Mouse (Mus musculus) liver, embryonic 11.5 days (tissue): ENCODE measurements around the gene Setd1b. TPM values are rescaled to one million over a fixed set of nuclear protein-coding genes. Genes with fewer than 3 reads are reported as not detected.

ENCODE experiments used
- ATAC-seq: fragments of 200-750 bp; cut with Nextera tagmentation; replicated peaks from 2 replicates; pipeline ENCODE4 v1.8.0; 2017; ENCODE audit warnings: moderate number of reproducible peaks, mild to moderate bottlenecking, moderate TSS enrichment, moderate library complexity; ENCODE audit not compliant: low FRiP score
- DNase-seq: peaks from one replicate; pipeline ENCODE4 v3.0.0-alpha.2; 2017; ENCODE audit warnings: low spot score
- H3K27ac ChIP-seq: fragments of 300-500 bp; sonication (generic); 2 replicates; pipeline ENCODE4 v1.5.1; 2014; ENCODE audit warnings: mild to moderate bottlenecking, low read depth, low read length, control low read depth
- H3K27me3 ChIP-seq: fragments of 300-500 bp; sonication (generic); replicated peaks from 2 replicates; pipeline ENCODE4 v1.6.1; 2014; ENCODE audit warnings: low read length, mixed read lengths; ENCODE audit not compliant: control insufficient read depth, insufficient read depth
- H3K36me3 ChIP-seq: fragments of 300-500 bp; sonication (generic); 2 replicates; pipeline ENCODE4 v1.6.1; 2014; ENCODE audit warnings: mild to moderate bottlenecking, low read length, moderate library complexity, mixed read lengths; ENCODE audit not compliant: control insufficient read depth, insufficient read depth
- H3K4me1 ChIP-seq: fragments of 300-500 bp; sonication (generic); replicated peaks from 2 replicates; pipeline ENCODE4 v1.6.1; 2014; ENCODE audit warnings: low read length, mixed read lengths; ENCODE audit not compliant: control insufficient read depth, insufficient read depth
- H3K4me2 ChIP-seq: fragments of 300-500 bp; sonication (generic); 2 replicates; pipeline ENCODE4 v1.6.1; 2014; ENCODE audit warnings: mild to moderate bottlenecking, control low read depth, moderate library complexity
- H3K4me3 ChIP-seq: fragments of 300-500 bp; sonication (generic); 2 replicates; pipeline ENCODE4 v1.5.1; 2014; ENCODE audit warnings: low read depth, low read length, control low read depth
- H3K9ac ChIP-seq: fragments of 300-500 bp; sonication (generic); 2 replicates; pipeline ENCODE4 v1.6.1; 2014; ENCODE audit warnings: low read depth, low read length, control low read depth
- H3K9me3 ChIP-seq: fragments of 300-500 bp; sonication (generic); 2 replicates; pipeline ENCODE4 v1.6.1; 2016; ENCODE audit warnings: low read length, inconsistent platforms, mixed read lengths; ENCODE audit not compliant: control insufficient read depth
- WGBS: fragments of 180-500 bp; shearing (Covaris S2); extraction: QIAGEN DNeasy Blood & Tissue Kit; methylation state at CpG from one replicate; pipeline ENCODE4 v1.1.7; 2014; 5-methylcytosine and 5-hydroxymethylcytosine counted together
- polyA plus RNA-seq: library from polyadenylated mRNA; unstranded; fragments of >200 nt; fragmentation: Nextera tagmentation; extraction: Ambion mirVana; gene quantifications from 2 replicates; pipeline ENCODE4 v1.2.1, GENCODE M21; 2014

Gene Setd1b
- 7.9 and 9.6 TPM in 2 replicates for polyA plus RNA-seq

DNA sequence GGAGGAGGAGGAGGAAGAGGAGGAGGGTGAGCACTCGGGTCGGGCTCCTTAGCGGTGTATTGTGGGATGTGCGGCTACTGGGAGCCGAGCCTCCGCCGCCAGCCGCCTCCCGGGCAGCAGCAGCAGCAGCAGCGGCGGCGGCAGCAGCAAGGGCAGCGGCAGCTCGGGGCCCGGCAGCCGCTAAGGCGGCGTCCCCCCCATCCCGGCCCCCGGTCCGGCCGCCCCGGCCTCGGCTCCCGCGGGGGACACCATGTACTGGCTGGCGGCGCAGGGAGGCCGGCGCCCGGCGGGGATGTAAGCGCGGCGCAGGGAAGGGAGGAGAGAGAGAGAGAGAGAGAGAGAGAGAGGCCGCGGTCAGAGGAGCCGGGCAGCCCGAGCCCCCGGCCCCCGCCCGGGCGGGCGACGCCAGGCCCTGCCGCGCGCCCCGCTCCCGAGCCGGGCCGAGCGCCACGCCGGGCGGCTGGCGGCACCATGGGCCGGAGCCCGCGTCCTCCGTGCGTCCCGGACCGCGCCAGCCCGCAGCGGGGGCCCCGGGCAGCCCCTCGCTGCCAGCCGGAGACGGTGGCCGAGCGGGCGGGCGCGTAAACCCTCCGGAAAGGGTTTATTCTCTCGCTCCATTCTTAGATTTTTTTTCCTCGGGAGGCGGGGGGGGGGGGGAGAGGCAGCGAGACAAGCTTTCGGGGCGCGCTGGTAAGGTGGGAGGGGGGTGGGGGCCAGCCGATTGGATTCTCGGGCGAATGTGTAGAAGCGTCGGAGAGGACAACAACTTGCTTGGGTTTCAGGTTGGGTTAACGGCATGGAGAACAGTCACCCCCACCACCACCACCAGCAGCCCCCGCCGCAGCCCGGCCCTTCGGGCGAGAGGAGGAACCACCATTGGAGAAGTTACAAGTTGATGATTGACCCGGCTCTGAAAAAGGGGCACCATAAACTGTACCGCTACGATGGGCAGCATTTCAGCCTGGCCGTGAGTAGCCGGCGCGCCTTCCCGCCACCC is at the start of gene Setd1b:
Setd1b (plus strand) TSS at position 33 of the 997 bp plus-strand sequence.
- WGBS = under 1% methylated on average over 80 of the region's 103 CpGs
- no peaks in the 10 kb centered on the region for H3K9me3 ChIP-seq
- peak within 1 kb of the TSS; percentile 100 for H3K4me2 ChIP-seq
- peak; percentile 73 for DNase-seq
- ATAC-seq = peak; percentile 30; the same call in 1 of the 2 replicates
- H3K4me3 ChIP-seq = peak within 1 kb of the TSS; percentile 97
- peaks cover 6% of the 10 kb centered on the region for H3K36me3 ChIP-seq
- peak within 1 kb of the TSS; percentile 100 for H3K27ac ChIP-seq
- peak within 1 kb of the TSS; percentile 98 for H3K9ac ChIP-seq
- peaks cover 41% of the 10 kb centered on the region for H3K4me1 ChIP-seq
- no peaks in the 10 kb centered on the region for H3K27me3 ChIP-seq

DNA sequence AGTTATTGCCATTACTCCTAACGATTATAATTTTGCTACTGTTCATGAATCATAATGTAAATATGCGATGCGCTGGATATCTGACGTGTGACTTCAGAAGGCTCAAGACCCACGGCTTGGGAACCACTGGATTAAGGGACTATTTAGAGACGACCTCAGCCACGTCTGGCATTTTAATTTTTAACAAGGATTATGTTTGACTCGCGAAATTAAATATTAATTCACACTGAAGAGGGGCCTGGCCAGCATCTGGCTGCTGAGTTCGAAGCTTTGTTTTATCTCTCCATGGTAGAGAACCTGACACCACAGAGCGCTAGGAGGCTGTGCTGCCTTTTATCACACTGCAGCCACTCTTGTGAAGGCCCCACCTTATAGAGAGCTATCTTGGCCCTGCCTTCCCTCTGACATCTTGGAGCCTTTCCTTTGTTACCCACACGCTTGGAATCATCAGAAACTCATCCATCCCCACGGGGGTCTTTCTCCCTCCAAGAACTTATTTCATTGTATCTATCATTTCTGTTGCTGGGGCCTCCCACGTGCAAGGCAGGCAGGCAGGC is 48.8 kb upstream of the Setd1b start:
- H3K9me3 ChIP-seq = no peaks in the 10 kb centered on the region
- ATAC-seq (peak; percentile 85), DNase-seq (no peak)
- 0 out of 2 replicates have a peak, but pooled peaks cover 2% of the 10 kb centered on the region for H3K36me3 ChIP-seq
- no peaks in the 10 kb centered on the region for H3K27me3 ChIP-seq
- peak overlapping the region; percentile 20 for H3K9ac ChIP-seq
- H3K4me2 ChIP-seq = peak overlapping the region; percentile 59
- no peak overlapping the region for H3K4me3 ChIP-seq
- H3K4me1 ChIP-seq = peaks cover 42% of the 10 kb centered on the region
- WGBS = 60% methylated on average over 14 of the region's 14 CpGs
- peak overlapping the region; percentile 96 for H3K27ac ChIP-seq

DNA sequence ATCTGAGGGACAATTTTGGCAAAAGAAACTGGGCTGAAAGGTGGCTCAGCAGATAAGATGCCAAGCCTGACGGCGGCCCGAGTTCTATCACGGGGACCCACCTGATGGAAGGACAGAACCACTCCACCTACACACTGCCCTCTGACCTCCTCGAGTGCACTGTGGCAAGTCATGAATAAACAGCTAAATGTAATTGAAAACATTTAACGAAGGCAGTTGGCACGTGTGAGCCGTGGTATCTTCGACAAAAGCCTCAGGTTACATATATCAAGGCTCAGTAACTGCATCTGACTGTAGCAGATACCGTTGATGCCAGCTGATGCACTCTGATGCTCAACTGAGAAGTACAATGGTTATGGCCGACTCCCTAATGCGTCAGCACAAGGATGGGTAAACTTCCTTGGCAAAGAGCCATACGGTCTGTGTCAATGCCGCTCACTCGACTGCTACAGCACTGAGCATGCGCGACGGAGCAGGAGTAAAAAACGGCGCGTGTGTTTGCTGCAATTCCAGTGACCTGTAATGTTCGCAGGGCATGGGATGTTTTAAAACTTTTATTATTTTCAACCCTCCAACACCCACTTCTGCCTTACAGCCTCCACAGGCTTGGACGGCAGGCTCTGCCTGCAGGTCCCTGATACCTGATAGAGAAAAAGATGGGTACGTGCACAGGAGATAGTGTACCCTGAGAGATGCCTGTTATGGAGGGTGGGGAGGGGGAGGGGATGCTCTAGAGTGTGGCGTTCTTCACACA is 47.6 kb upstream of the Setd1b start:
- Histone ChIP-seq H3K4me1 (peaks cover 42% of the 10 kb centered on the region), H3K4me2 (peak overlapping the region; percentile 59), H3K36me3 (peaks cover 4% of the 10 kb centered on the region; the same call in 1 of the 2 replicates), H3K4me3 (no peak overlapping the region), H3K27me3 (no peaks in the 10 kb centered on the region), H3K9me3 (no peaks in the 10 kb centered on the region), H3K9ac (peak overlapping the region; percentile 46), H3K27ac (peak overlapping the region; percentile 96)
- 58% methylated on average over 25 of the region's 25 CpGs for WGBS
- DNase-seq (no peak), ATAC-seq (peak; percentile 84)

DNA sequence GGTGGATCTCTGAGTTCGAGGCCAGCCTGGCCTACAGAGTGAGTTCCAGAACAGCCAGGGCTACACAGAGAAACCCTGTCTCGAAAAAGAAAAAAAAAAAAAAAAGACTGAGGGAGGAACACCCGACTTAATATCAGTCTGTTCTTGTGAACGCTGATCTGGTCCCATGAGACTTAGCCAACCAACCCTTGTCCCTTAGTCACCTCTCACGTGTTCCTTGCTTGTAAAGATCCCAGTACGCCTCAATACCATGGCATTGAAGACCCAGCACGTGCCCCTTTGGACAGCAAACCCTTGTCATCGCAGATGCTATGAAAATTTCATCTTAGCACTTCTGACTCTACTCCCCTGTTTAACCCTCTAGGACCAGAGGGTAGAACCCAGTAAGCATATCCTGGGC is 45.7 kb upstream of the Setd1b start:
- H3K36me3 ChIP-seq = peaks cover 4% of the 10 kb centered on the region; the same call in 1 of the 2 replicates
- DNase-seq (no peak), ATAC-seq (no peak)
- H3K4me3 ChIP-seq = no peak overlapping the region
- H3K27ac ChIP-seq = no peak overlapping the region
- no peak overlapping the region for H3K4me2 ChIP-seq
- WGBS = 90% methylated on average over 8 of the region's 8 CpGs
- peaks cover 36% of the 10 kb centered on the region for H3K4me1 ChIP-seq
- H3K27me3 ChIP-seq = no peaks in the 10 kb centered on the region
- no peaks in the 10 kb centered on the region for H3K9me3 ChIP-seq
- no peak overlapping the region for H3K9ac ChIP-seq

DNA sequence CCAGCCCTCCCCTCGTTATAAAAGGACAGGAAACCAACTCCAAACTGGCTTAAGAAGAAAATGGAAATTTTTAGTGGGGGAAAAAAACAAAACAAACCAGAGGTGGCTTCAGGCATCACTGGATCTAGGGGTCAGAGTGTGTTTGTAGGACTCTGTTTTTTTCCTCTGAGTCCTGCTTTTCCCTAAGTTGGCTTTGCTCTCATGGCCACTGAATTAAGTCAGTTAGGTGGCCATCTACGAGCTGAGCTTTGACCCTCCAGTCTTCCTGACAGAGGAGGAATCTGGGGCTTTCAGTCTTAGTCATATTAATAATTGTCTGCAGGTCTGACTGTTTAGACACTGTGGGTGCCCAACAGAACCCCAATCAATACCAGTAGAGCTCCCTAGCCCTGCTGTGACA is 43.5 kb upstream of the Setd1b start:
- 93% methylated on average over 2 of the region's 2 CpGs for whole genome bisulfite sequencing
- Histone ChIP-seq H3K27ac (no peak overlapping the region), H3K27me3 (no peaks in the 10 kb centered on the region), H3K9me3 (no peaks in the 10 kb centered on the region), H3K4me3 (no peak overlapping the region), H3K4me1 (peaks cover 20% of the 10 kb centered on the region), H3K4me2 (no peak overlapping the region), H3K36me3 (peaks cover 4% of the 10 kb centered on the region; the same call in 1 of the 2 replicates), H3K9ac (no peak overlapping the region)
- ATAC-seq (no peak), DNase-seq (no peak)

DNA sequence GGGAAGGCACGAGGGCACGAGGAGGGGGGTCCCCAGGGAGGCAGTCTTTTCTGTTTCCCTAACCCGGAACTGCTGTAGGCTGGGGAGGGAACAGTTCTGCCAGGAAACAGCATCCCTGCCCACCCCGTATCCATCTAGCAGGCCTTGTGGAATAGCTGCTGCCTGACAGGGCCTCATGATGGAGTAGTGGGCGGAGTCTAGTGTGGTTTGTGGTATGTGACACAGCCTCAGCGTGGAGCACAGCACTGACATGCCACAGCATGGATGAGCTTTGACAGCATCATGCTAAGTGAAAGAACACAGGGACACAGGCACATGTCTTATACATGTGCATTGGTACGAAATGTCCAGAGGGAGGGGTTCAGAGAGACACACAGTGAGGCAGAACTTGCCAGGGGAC is 39.6 kb upstream of the Setd1b start:
- no peak overlapping the region for H3K4me2 ChIP-seq
- H3K27me3 ChIP-seq = no peaks in the 10 kb centered on the region
- DNase-seq (no peak), ATAC-seq (no peak)
- H3K9ac ChIP-seq = no peak overlapping the region
- H3K9me3 ChIP-seq = no peaks in the 10 kb centered on the region
- H3K4me3 ChIP-seq = no peak overlapping the region
- no peaks in the 10 kb centered on the region; the same call in 1 of the 2 replicates for H3K4me1 ChIP-seq
- 54% methylated on average over 7 of the region's 7 CpGs for WGBS
- H3K36me3 ChIP-seq = peaks cover 4% of the 10 kb centered on the region; the same call in 1 of the 2 replicates
- H3K27ac ChIP-seq = no peak overlapping the region

DNA sequence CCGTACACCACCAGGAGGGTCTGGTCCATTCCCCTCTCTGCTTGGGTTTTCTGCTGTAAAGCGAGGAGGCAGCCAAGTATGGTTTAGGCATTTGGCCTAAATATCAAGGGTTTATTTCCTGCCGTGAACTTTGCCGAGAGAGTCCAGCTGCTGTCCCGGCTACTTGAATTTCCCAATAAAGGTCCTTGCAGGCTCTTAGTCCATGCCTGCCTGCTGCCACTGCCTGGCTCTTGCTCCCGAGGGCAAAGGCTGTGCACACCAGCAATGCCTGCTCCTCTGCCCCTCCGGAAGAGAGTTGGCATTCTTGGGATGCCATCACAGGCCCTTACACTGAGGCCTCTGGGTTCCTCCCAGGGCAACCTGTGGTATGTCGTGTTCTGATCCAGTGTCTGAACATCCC is 38.4 kb upstream of the Setd1b start:
- H3K27ac ChIP-seq = no peak overlapping the region
- no peak overlapping the region for H3K9ac ChIP-seq
- no peaks in the 10 kb centered on the region for H3K27me3 ChIP-seq
- peaks cover 4% of the 10 kb centered on the region; the same call in 1 of the 2 replicates for H3K36me3 ChIP-seq
- no peaks in the 10 kb centered on the region; the same call in 1 of the 2 replicates for H3K4me1 ChIP-seq
- 75% methylated on average over 8 of the region's 8 CpGs for WGBS
- no peaks in the 10 kb centered on the region for H3K9me3 ChIP-seq
- no peak for ATAC-seq
- H3K4me2 ChIP-seq = no peak overlapping the region
- DNase-seq = no peak
- no peak overlapping the region for H3K4me3 ChIP-seq

DNA sequence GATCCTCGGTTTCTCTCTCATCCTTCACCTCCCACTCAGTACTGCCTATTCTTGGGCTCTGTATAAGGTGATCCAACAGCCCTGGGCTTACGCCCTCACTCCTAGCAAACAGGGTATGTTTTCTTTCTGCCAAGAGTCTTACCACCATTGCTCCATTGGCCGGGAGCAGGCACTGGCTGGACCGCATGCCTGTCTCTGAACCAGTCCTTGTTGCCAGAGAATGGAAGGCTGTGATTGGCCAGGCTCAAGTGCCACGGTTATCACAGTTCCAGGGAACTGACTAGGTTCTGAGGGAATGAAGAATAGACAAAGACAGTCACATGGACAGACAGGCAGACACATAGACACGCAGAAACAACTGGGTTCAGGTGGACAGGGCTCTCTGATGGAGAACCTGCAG is 37.2 kb upstream of the Setd1b start:
- Histone ChIP-seq H3K9me3 (no peaks in the 10 kb centered on the region), H3K9ac (no peak overlapping the region), H3K4me1 (no peaks in the 10 kb centered on the region; the same call in 1 of the 2 replicates), H3K27ac (no peak overlapping the region), H3K36me3 (no peaks in the 10 kb centered on the region), H3K27me3 (no peaks in the 10 kb centered on the region), H3K4me3 (no peak overlapping the region), H3K4me2 (no peak overlapping the region)
- DNase-seq (no peak), ATAC-seq (no peak)
- WGBS = 85% methylated on average over 6 of the region's 6 CpGs
